Mouse (Mus musculus) heart, adult 9 months (tissue): Measurements from ENCODE around the gene Rfx2.

Experiments
- DNase-seq, 2 experiments: peaks; one replicate each; pipeline ENCODE4 v3.0.0; 2022; ENCODE audit warnings: low spot score in 2 of 2

Rfx2 gene

GRCm38 (mm10) chr17:56832918-56833317 is 2.1 kb upstream of the Rfx2 start:
- DNase-seq, result no peak

- peak; percentile 97 to 99 for DNase-seq
Measured at GRCm38 (mm10) chr17:56831111-56831816, 451 bp upstream of the Rfx2 start.

GRCm38 (mm10) chr17:56829795-56830194 is 1.0 kb downstream of the Rfx2 start:
- no peak for DNase-seq

- DNase-seq, result no peak
Measured at GRCm38 (mm10) chr17:56829171-56829570, 1.6 kb downstream of the Rfx2 start.

GRCm38 (mm10) chr17:56826718-56827117 is 4.1 kb downstream of the Rfx2 start:
- DNase-seq, result no peak

GRCm38 (mm10) chr17:56823352-56823751 is 7.5 kb downstream of the Rfx2 start:
- DNase-seq, result no peak

- DNase-seq, result no peak
Measured at GRCm38 (mm10) chr17:56822380-56822779, 8.4 kb downstream of the Rfx2 start.

- DNase-seq, result no peak
Measured at GRCm38 (mm10) chr17:56819694-56820111, 11.1 kb downstream of the Rfx2 start.

GRCm38 (mm10) chr17:56819032-56819545 is 11.7 kb downstream of the Rfx2 start:
- no peak for DNase-seq

- DNase-seq, result no peak
Measured at GRCm38 (mm10) chr17:56818067-56818636, 12.7 kb downstream of the Rfx2 start.

GRCm38 (mm10) chr17:56815057-56815345 is 15.8 kb downstream of the Rfx2 start:
- no peak for DNase-seq

GRCm38 (mm10) chr17:56814316-56815056 is 16.3 kb downstream of the Rfx2 start:
- DNase-seq, result peak; percentile 89 to 93

GRCm38 (mm10) chr17:56810245-56810644 is 20.6 kb downstream of the Rfx2 start:
- DNase-seq, result peak; percentile 89 to 94

- DNase-seq, result peak; percentile 53 to 74
Measured at GRCm38 (mm10) chr17:56808518-56808917, 22.3 kb downstream of the Rfx2 start.

- DNase-seq, result no peak
Measured at GRCm38 (mm10) chr17:56805784-56806183, 25.0 kb downstream of the Rfx2 start.

GRCm38 (mm10) chr17:56804952-56805351 is 25.9 kb downstream of the Rfx2 start:
- no peak for DNase-seq

GRCm38 (mm10) chr17:56802065-56802464 is 28.7 kb downstream of the Rfx2 start:
- no peak for DNase-seq

GRCm38 (mm10) chr17:56799276-56799675 is 31.5 kb downstream of the Rfx2 start:
- DNase-seq, result no peak

GRCm38 (mm10) chr17:56793614-56794319 is 37.0 kb downstream of the Rfx2 start:
- no peak for DNase-seq

GRCm38 (mm10) chr17:56792588-56792987 is 38.2 kb downstream of the Rfx2 start:
- no peak for DNase-seq

GRCm38 (mm10) chr17:56789286-56789685 is 41.5 kb downstream of the Rfx2 start:
- no peak for DNase-seq

GRCm38 (mm10) chr17:56788886-56789285 is 41.9 kb downstream of the Rfx2 start:
- DNase-seq, result no peak
